Mouse (Mus musculus): Measurements from ENCODE around the gene Clk3. TPM values are rescaled to one million over a fixed set of nuclear protein-coding genes. Genes with fewer than 3 reads are reported as not detected.
"Not testable (repeated sequence)": the region's sequence is repeated elsewhere in the genome, so short reads cannot be mapped to it uniquely, and the experiment has no call there.

The Clk3 gene
- polyA plus RNA-seq, 1 experiment from 2014 or later: 79.6 TPM

GRCm38 (mm10) chr9:57722371-57722770 lies 43.3 kb downstream of the Clk3 start:
- Histone ChIP-seq H3K36me3 (peaks cover 79% of the 10 kb centered on the region), H3K27me3 (no peaks in the 10 kb centered on the region), H3K9ac (replicated peaks) (no peak overlapping the region), H3K27ac (no peak overlapping the region), H3K4me2 (no peak overlapping the region), H3K9me3 (no peaks in the 10 kb centered on the region), H3K4me3 (replicated peaks) (no peak overlapping the region), H3K4me1 (replicated peaks) (no peaks in the 10 kb centered on the region)
- 94% methylated on average over 1 of the region's 1 CpGs for WGBS
- no peak for ATAC-seq (ENCODE audit: insufficient number of reproducible peaks, insufficient read depth, low FRiP score, low TSS enrichment, low read depth)

GRCm38 (mm10) chr9:57720736-57721135 lies 44.9 kb downstream of the Clk3 start:
- H3K9ac ChIP-seq (replicated peaks): no peak overlapping the region
- H3K9me3 ChIP-seq: no peaks in the 10 kb centered on the region
- peaks cover 80% of the 10 kb centered on the region for H3K36me3 ChIP-seq
- 86% methylated on average over 3 of the region's 3 CpGs for WGBS
- ATAC-seq (ENCODE audit: insufficient number of reproducible peaks, insufficient read depth, low FRiP score, low TSS enrichment, low read depth): no peak
- no peaks in the 10 kb centered on the region for H3K4me1 ChIP-seq (replicated peaks)
- H3K27ac ChIP-seq: no peak overlapping the region
- H3K4me3 ChIP-seq (replicated peaks): no peak overlapping the region
- H3K27me3 ChIP-seq: no peaks in the 10 kb centered on the region
- H3K4me2 ChIP-seq: no peak overlapping the region

- H3K4me2 ChIP-seq: no peak overlapping the region
- ATAC-seq (ENCODE audit: insufficient number of reproducible peaks, insufficient read depth, low FRiP score, low TSS enrichment, low read depth): no peak
- no peaks in the 10 kb centered on the region for H3K27me3 ChIP-seq
- no peak overlapping the region for H3K4me3 ChIP-seq (replicated peaks)
- no peak overlapping the region for H3K9ac ChIP-seq (replicated peaks)
- no peaks in the 10 kb centered on the region for H3K9me3 ChIP-seq
- peaks cover 88% of the 10 kb centered on the region for H3K36me3 ChIP-seq
- H3K27ac ChIP-seq: no peak overlapping the region
- 89% methylated on average over 7 of the region's 7 CpGs for WGBS
- H3K4me1 ChIP-seq (replicated peaks): no peaks in the 10 kb centered on the region
Measured at GRCm38 (mm10) chr9:57718408-57718807, 47.3 kb downstream of the Clk3 start.

GRCm38 (mm10) chr9:57712194-57712593 lies 53.5 kb downstream of the Clk3 start:
- Histone ChIP-seq H3K9ac (replicated peaks) (no peak overlapping the region), H3K27ac (no peak overlapping the region), H3K4me1 (replicated peaks) (peaks cover 8% of the 10 kb centered on the region), H3K36me3 (peaks cover 44% of the 10 kb centered on the region), H3K4me3 (replicated peaks) (no peak overlapping the region), H3K9me3 (0 out of 2 replicates have a peak, but pooled peaks cover 4% of the 10 kb centered on the region), H3K4me2 (no peak overlapping the region), H3K27me3 (no peaks in the 10 kb centered on the region)
- 68% methylated on average over 2 of the region's 2 CpGs for WGBS
- ATAC-seq (ENCODE audit: insufficient number of reproducible peaks, insufficient read depth, low FRiP score, low TSS enrichment, low read depth): no peak

- peaks cover 24% of the 10 kb centered on the region for H3K36me3 ChIP-seq
- not testable (repeated sequence) for H3K9me3 ChIP-seq; ATAC-seq (ENCODE audit: insufficient number of reproducible peaks, insufficient read depth, low FRiP score, low TSS enrichment, low read depth); H3K27me3 ChIP-seq; H3K4me2 ChIP-seq; H3K27ac ChIP-seq; H3K9ac ChIP-seq (replicated peaks); H3K4me3 ChIP-seq (replicated peaks); H3K4me1 ChIP-seq (replicated peaks)
- 93% methylated on average over 5 of the region's 5 CpGs for WGBS
Measured at GRCm38 (mm10) chr9:57710214-57710613, 55.4 kb downstream of the Clk3 start.

- Histone ChIP-seq H3K4me2 (peak overlapping the region; percentile 82), H3K27me3 (no peaks in the 10 kb centered on the region), H3K4me1 (replicated peaks) (peaks cover 8% of the 10 kb centered on the region), H3K9ac (replicated peaks) (peak overlapping the region; percentile 90), H3K36me3 (peaks cover 12% of the 10 kb centered on the region; the same call in 1 of the 2 replicates), H3K27ac (peak overlapping the region; percentile 84), H3K9me3 (0 out of 2 replicates have a peak, but pooled peaks cover 4% of the 10 kb centered on the region), H3K4me3 (replicated peaks) (peak overlapping the region; percentile 90)
- peak; percentile 57 for ATAC-seq (ENCODE audit: insufficient number of reproducible peaks, insufficient read depth, low FRiP score, low TSS enrichment, low read depth)
- WGBS: 3% methylated on average over 33 of the region's 39 CpGs
Measured at GRCm38 (mm10) chr9:57708720-57709274, 56.9 kb downstream of the Clk3 start.

- Histone ChIP-seq H3K9me3 (0 out of 2 replicates have a peak, but pooled peaks cover 4% of the 10 kb centered on the region), H3K4me2 (peak within 1 kb of the TSS; percentile 82), H3K27ac (peak within 1 kb of the TSS; percentile 84), H3K9ac (replicated peaks) (peak within 1 kb of the TSS; percentile 90), H3K4me1 (replicated peaks) (peaks cover 8% of the 10 kb centered on the region), H3K4me3 (replicated peaks) (peak within 1 kb of the TSS; percentile 90), H3K36me3 (peaks cover 6% of the 10 kb centered on the region; the same call in 1 of the 2 replicates), H3K27me3 (no peaks in the 10 kb centered on the region)
- peak; percentile 91 for ATAC-seq (ENCODE audit: insufficient number of reproducible peaks, insufficient read depth, low FRiP score, low TSS enrichment, low read depth)
- WGBS: under 1% methylated on average over 23 of the region's 23 CpGs
Measured at GRCm38 (mm10) chr9:57708068-57708719, 57.5 kb downstream of the Clk3 start, which contains the start of gene Edc3. Gene Edc3 (plus strand): TSS chr9:57708540.

GRCm38 (mm10) chr9:57706496-57706895 lies 59.2 kb downstream of the Clk3 start:
- ATAC-seq (ENCODE audit: insufficient number of reproducible peaks, insufficient read depth, low FRiP score, low TSS enrichment, low read depth): no peak
- H3K4me1 ChIP-seq (replicated peaks): peaks cover 8% of the 10 kb centered on the region
- H3K27ac ChIP-seq: no peak overlapping the region
- H3K9ac ChIP-seq (replicated peaks): no peak overlapping the region
- no peaks in the 10 kb centered on the region; the same call in 1 of the 2 replicates for H3K36me3 ChIP-seq
- no peak overlapping the region for H3K4me2 ChIP-seq
- H3K27me3 ChIP-seq: no peaks in the 10 kb centered on the region; the same call in 1 of the 2 replicates
- no peak overlapping the region for H3K4me3 ChIP-seq (replicated peaks)
- 92% methylated on average over 3 of the region's 3 CpGs for WGBS
- H3K9me3 ChIP-seq: 0 out of 2 replicates have a peak, but pooled peaks cover 4% of the 10 kb centered on the region

Other genes with a start within 250 kb of the Clk3 start
- 564 and 604 TPM in 2 replicates for gene Cox5a, start 244.6 kb downstream of the Clk3 start, polyA plus RNA-seq (2016; fragmentation: Nextera tagmentation; extraction: Ambion mirVana)
- gene Fam219b, start 228.3 kb downstream of the Clk3 start, polyA plus RNA-seq (2016; fragmentation: Nextera tagmentation; extraction: Ambion mirVana): 20.6 and 20.8 TPM in 2 replicates
- 56.8 and 58.0 TPM in 2 replicates for gene Mpi, start 213.1 kb downstream of the Clk3 start, polyA plus RNA-seq (2016; fragmentation: Nextera tagmentation; extraction: Ambion mirVana)
- 49.5 and 51.9 TPM in 2 replicates for gene Scamp2, start 204.9 kb downstream of the Clk3 start, polyA plus RNA-seq (2016; fragmentation: Nextera tagmentation; extraction: Ambion mirVana)
- gene Ulk3, start 176.4 kb downstream of the Clk3 start, polyA plus RNA-seq (2016; fragmentation: Nextera tagmentation; extraction: Ambion mirVana): 17.5 and 19.4 TPM in 2 replicates
- not detected in 2 replicates for gene Cplx3, start 159.6 kb downstream of the Clk3 start, polyA plus RNA-seq (2016; fragmentation: Nextera tagmentation; extraction: Ambion mirVana)
- gene Lman1l, start 145.1 kb downstream of the Clk3 start, polyA plus RNA-seq (2016; fragmentation: Nextera tagmentation; extraction: Ambion mirVana): 0.14 TPM in 1 of 2 replicates, not detected in the other
- gene Csk, start 112.2 kb downstream of the Clk3 start, polyA plus RNA-seq (2016; fragmentation: Nextera tagmentation; extraction: Ambion mirVana): 33.9 and 36.0 TPM in 2 replicates
- gene Cyp1a2, start 82.2 kb downstream of the Clk3 start, polyA plus RNA-seq (2016; fragmentation: Nextera tagmentation; extraction: Ambion mirVana): not detected in 2 replicates
- gene Cyp1a1, start 77.9 kb downstream of the Clk3 start, polyA plus RNA-seq (2016; fragmentation: Nextera tagmentation; extraction: Ambion mirVana): not detected in 2 replicates
- gene Edc3, start 57.3 kb downstream of the Clk3 start, polyA plus RNA-seq (2016; fragmentation: Nextera tagmentation; extraction: Ambion mirVana): 41.4 and 42.1 TPM in 2 replicates
- gene Arid3b, start 70.9 kb upstream of the Clk3 start, polyA plus RNA-seq (2016; fragmentation: Nextera tagmentation; extraction: Ambion mirVana): 19.0 and 22.4 TPM in 2 replicates
- 117 and 124 TPM in 2 replicates for gene Ubl7, start 145.1 kb upstream of the Clk3 start, polyA plus RNA-seq (2016; fragmentation: Nextera tagmentation; extraction: Ambion mirVana)
- gene Sema7a, start 174.3 kb upstream of the Clk3 start, polyA plus RNA-seq (2016; fragmentation: Nextera tagmentation; extraction: Ambion mirVana): 0.18 and 0.99 TPM in 2 replicates
- gene Cyp11a1, start 240.6 kb upstream of the Clk3 start, polyA plus RNA-seq (2016; fragmentation: Nextera tagmentation; extraction: Ambion mirVana): 0.16 and 0.24 TPM in 2 replicates

Data from limb, embryonic 12.5 days (tissue).